Mouse (Mus musculus) neutrophil, adult 5-6 weeks (primary cell): ENCODE results near the gene Erbin. TPM values are rescaled to one million over a fixed set of nuclear protein-coding genes. Genes with fewer than 3 reads are reported as not detected.

Source experiments
- ATAC-seq: fragments of 151-379, 151-347 bp; 2 replicates; pipeline ENCODE4 v1.8.0; 2017; ENCODE audit warnings: mild to moderate bottlenecking, moderate TSS enrichment; ENCODE audit not compliant: insufficient number of reproducible peaks, poor library complexity, low FRiP score, severe bottlenecking; ENCODE audit errors: extremely low read depth
- total RNA-seq: library from RNA; stranded (forward); fragments of 200-1000 nt; gene quantifications from 2 replicates; pipeline ENCODE4 v1.2.3, GENCODE M21; 2017

The Erbin gene
- total RNA-seq, 1 experiment from 2014 or later = 170 TPM

GRCm38 (mm10) chr13:103918432-103918831 is 1.9 kb downstream of the Erbin start:
- no peak for ATAC-seq

GRCm38 (mm10) chr13:103914114-103914736 is 6.1 kb downstream of the Erbin start:
- no peak for ATAC-seq

- ATAC-seq = no peak
These were observed 8.0 kb downstream of the Erbin start for GRCm38 (mm10) chr13:103912351-103912750.

- no peak for ATAC-seq
These were observed 9.7 kb downstream of the Erbin start for GRCm38 (mm10) chr13:103910598-103910997.

- ATAC-seq = no peak
These were observed 10.4 kb downstream of the Erbin start for GRCm38 (mm10) chr13:103909894-103910293.

- ATAC-seq = no peak
These were observed 20.3 kb downstream of the Erbin start for GRCm38 (mm10) chr13:103900015-103900414.

- ATAC-seq = peak; percentile 19; the same call in 1 of the 2 replicates
These were observed 22.7 kb downstream of the Erbin start for GRCm38 (mm10) chr13:103897606-103898005.

GRCm38 (mm10) chr13:103893065-103893464 is 27.2 kb downstream of the Erbin start:
- ATAC-seq = peak; percentile 92; the same call in 1 of the 2 replicates

GRCm38 (mm10) chr13:103890038-103890437 is 30.3 kb downstream of the Erbin start:
- no peak for ATAC-seq

GRCm38 (mm10) chr13:103886503-103886902 is 33.8 kb downstream of the Erbin start:
- no peak for ATAC-seq

GRCm38 (mm10) chr13:103881200-103881599 is 39.1 kb downstream of the Erbin start:
- no peak for ATAC-seq

GRCm38 (mm10) chr13:103876743-103877142 is 43.6 kb downstream of the Erbin start:
- ATAC-seq = no peak

- no peak for ATAC-seq
These were observed 44.3 kb downstream of the Erbin start for GRCm38 (mm10) chr13:103875823-103876514.

GRCm38 (mm10) chr13:103870786-103871185 is 49.5 kb downstream of the Erbin start:
- no peak for ATAC-seq

GRCm38 (mm10) chr13:103870117-103870516 is 50.2 kb downstream of the Erbin start:
- ATAC-seq = no peak

GRCm38 (mm10) chr13:103868875-103869274 is 51.4 kb downstream of the Erbin start:
- ATAC-seq = no peak

- no peak for ATAC-seq
These were observed 58.3 kb downstream of the Erbin start for GRCm38 (mm10) chr13:103862041-103862440.

GRCm38 (mm10) chr13:103859041-103859440 is 61.3 kb downstream of the Erbin start:
- ATAC-seq = no peak

- ATAC-seq = no peak
These were observed 72.7 kb downstream of the Erbin start for GRCm38 (mm10) chr13:103847614-103848013.
